Mouse (Mus musculus): ENCODE measurements around the gene Rufy1.
"Not testable (repeated sequence)": the region's sequence is repeated elsewhere in the genome, so short reads cannot be mapped to it uniquely, and the experiment has no call there.

Rufy1 gene

DNA sequence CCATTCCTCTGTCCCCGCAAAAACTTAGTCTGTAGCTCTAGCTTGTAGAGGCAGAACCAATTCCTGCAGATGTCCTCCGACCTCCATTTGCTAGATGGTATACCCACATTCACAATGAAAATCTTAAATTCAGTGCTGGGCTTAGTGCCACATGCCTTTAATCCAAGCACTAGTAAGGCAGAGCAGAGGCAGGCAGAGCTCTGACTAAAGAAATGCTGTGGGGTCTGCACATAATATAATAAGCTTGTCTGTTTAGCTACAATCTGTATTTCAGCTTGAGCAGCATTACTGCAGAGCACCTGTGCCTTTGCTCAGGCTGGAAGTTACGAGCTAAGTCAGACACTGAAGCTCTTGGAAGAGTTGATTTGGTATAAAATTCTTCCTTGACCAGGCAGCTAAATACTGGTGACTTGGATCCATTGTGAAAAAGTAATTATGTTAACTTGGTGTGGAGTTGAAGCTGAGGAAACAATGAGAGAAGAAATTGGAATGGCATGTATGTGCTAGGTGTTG lies 43.7 kb downstream of the Rufy1 start:
- in situ Hi-C loops (cut with MboI; ENCODE audit: low sequenced_read_pairs): no loop called here

DNA sequence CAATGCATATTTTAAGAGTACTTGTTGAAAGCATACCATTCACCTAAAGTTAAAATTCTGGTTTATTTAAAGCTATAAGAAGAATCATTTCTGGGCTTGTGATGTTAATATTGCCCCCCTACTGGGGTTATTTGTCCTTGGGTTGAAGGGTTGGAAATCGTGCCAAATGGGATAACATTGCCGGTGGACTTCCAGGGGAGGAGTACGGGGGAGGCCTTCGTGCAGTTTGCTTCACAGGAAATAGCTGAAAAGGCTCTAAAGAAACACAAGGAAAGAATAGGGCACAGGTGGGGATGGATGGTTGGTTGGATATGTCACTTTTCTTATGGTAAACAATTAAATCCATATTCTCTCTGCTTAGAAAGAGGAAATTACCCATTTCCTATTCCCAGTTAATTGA lies 49.6 kb downstream of the Rufy1 start:
- in situ Hi-C loops (cut with MboI; ENCODE audit: low sequenced_read_pairs): no loop called here

DNA sequence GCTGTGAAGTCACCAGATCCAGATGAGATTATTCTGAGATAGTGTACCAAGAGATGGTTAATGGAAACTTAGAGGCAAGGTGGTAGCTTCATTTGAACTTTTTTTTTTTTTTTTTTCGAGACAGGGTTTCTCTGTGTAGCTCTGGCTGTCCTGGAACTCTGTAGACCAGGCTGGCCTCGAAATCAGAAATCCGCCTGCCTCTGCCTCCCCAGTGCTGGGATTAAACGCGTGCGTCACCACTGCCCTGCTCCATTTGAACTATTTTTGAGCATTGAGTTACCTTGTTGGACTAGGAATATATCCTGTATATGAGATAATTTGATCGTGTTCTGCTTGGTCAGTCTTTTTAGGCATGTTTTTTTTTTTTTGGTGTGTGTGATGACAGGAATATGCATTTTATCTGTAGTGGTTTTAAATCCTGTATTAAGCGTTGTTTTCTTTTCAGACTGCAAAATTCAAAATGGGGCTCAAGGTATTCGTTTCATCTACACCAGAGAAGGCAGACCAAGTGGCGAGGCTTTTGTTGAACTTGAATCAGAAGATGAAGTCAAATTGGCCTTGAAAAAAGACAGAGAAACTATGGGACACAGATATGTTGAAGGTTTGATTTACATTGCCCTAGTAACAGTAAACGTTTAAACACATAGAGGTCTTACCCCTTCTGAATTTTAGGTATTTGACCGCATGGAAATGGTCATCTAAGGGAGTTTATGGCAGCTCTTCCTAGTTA lies 51.7 kb downstream of the Rufy1 start:
- in situ Hi-C loops (cut with MboI; ENCODE audit: low sequenced_read_pairs): no loop called here

DNA sequence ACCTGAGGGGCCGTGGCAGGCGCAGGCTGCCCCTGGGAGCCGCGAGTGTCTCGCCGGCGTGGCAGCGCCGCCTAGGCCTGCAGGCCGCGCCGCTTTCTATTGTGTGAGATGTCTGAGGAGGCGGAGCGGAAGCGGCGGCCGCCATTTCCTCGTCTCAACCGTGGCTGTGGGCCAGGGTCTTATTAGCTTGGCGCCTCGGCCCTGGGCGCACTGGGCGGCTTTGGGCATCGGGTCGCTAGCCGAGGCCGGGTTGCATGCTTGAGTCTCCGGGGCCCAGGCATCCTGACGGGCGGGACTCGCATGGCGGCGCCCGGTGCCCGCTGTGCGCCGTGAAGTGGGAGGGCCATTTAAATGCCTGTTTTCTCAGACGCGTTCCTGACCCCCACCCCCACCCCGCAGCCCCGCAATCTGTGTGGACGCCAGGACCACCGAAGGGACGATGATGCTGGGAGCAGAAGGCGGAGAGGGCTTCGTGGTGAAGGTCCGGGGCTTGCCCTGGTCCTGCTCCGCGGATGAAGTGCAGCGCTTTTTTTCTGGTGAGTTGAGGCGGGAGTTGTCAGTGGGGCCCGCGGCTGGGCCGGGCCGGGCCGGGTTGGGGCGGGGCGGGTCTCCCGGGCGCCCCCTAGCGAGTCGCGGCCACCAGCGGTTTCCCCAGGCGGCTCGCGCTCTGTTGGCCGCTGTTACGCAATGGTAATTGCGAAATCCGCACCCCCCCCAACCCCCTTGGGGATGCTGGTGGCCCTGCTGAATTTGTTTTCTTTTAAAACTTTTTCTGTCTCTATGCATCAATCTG lies 52.8 kb downstream of the Rufy1 start:
- in situ Hi-C loops (cut with MboI; ENCODE audit: low sequenced_read_pairs): no loop called here

- in situ Hi-C loops (cut with MboI; ENCODE audit: low sequenced_read_pairs): no loop called here
Observed at GRCm38 (mm10) chr11:50376911-50377891, 53.7 kb downstream of the Rufy1 start, which contains the start of gene Hnrnph1. Gene Hnrnph1, plus strand, starts transcription at chr11:50376990.

GRCm38 (mm10) chr11:50376156-50376790 lies 54.7 kb downstream of the Rufy1 start:
- in situ Hi-C loops (cut with MboI; ENCODE audit: low sequenced_read_pairs): no loop called here

- in situ Hi-C loops (cut with MboI; ENCODE audit: low sequenced_read_pairs): no loop called here
Observed at GRCm38 (mm10) chr11:50375421-50375820, 55.5 kb downstream of the Rufy1 start.

GRCm38 (mm10) chr11:50374286-50375015 lies 56.5 kb downstream of the Rufy1 start:
- in situ Hi-C loops (cut with MboI; ENCODE audit: low sequenced_read_pairs): no loop called here

DNA sequence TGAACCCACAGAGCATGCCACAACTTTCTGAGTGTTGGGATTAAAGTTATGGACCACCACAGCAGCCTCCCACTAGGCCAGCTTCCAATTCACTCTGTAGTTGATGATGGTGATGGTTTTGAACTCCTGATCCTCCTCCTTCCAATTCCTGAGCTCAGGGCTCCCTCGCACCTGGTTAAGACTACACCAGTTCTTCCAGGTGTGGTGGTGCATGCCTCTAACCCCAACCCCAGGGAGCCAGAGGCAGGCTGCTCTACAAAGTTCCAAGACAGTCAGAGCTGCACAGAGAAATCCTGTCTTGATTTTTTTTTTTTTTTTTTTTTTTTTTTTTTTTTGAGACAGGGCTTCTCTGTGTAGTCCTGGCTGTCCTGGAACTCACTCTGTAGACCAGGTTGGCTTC lies 57.3 kb downstream of the Rufy1 start:
- in situ Hi-C loops (cut with MboI; ENCODE audit: low sequenced_read_pairs): no loop called here

DNA sequence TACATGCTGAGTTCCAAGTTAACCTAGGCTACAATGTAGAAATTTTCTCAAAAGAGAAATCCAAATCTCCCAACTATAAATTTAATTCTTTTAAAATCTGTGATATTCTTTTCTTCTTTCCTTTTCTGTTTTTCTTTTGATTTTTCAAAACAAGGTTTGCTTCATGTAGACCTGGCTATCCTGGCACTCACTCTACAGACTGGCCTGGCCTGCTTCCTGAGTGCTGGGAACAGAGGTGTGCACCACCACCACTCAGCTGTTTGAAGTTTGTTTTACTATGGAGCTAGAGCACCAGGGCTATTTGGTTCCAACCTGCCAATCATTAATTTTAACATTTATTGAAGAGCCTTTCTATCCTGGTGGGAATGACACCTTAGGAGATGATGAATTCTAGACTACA lies 57.8 kb downstream of the Rufy1 start:
- in situ Hi-C loops (cut with MboI; ENCODE audit: low sequenced_read_pairs): no loop called here

- in situ Hi-C loops (cut with MboI; ENCODE audit: low sequenced_read_pairs): no loop called here
Observed at GRCm38 (mm10) chr11:50371911-50372310, 59.0 kb downstream of the Rufy1 start.

DNA sequence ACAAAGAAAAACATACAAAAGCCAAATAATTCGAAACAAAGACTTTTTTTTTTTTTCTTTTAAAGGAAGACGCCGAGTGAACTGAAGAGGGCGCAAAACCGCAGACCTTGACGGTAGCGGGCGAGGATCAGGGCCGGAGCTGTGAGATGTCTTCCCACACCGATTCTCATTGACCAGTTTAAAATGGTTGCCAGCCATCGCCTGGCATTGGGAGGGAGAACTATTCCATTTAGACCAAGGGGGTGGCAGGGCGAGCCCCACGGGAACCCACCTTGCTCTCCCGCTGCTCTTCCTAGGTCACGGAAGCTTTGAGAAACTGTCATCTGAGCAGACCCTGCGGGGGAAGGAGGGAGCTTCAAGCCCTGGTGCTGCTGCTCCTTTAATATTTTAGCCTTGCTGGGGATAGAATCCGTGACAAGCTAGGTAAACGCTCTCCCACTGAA lies 59.5 kb downstream of the Rufy1 start:
- in situ Hi-C loops (cut with MboI; ENCODE audit: low sequenced_read_pairs): no loop called here

- in situ Hi-C loops (cut with MboI; ENCODE audit: low sequenced_read_pairs): no loop called here
Observed at GRCm38 (mm10) chr11:50370969-50371368, 60.0 kb downstream of the Rufy1 start.

DNA sequence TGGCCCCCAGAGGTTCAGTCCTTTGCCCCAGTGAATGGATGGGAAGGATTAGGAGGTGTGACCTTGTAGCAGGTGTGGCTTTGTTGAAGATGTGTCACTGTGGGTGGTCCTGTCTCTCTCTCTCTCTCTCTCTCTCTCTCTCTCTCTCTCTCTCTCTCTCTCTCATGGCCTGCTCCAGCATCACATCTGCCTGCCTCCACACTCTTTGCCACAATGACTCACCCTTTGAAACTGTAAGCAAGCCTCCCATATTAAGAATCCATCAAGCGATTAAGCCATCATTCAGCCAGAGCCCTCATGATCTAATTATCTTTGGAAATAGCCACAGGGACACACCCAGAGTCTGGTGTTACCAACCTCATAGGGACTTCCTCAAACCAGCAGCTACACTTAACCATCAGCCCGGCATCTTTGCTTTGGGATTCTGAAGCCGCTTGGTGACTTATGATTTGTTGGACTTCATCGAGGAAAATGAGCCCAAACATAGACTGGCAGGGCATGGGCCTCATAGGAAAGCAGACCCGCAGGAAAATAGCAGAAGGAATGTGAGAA lies 61.5 kb downstream of the Rufy1 start:
- in situ Hi-C loops (cut with MboI; ENCODE audit: low sequenced_read_pairs): no loop called here

GRCm38 (mm10) chr11:50367531-50367930 lies 63.4 kb downstream of the Rufy1 start:
- in situ Hi-C loops (cut with MboI; ENCODE audit: low sequenced_read_pairs): no loop called here

DNA sequence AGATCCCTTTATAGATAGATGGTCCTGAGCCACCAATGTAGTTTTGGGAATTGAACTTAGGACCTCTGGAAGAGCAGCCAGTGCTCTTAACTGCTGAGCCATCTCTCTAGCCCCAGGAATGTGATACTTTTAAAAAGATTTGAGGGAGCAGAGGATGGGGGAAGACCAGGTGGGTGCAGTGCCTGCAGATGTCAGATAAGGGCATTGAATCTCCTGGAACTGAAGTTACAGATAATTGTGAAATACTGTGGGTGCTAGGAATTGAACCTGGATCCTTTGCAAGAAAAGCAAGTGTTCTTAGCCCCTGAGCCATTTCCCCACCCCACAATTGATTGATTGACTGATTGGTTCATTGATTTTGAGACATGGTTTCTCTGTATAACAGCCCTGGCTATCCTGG lies 65.6 kb downstream of the Rufy1 start:
- in situ Hi-C loops (cut with MboI; ENCODE audit: low sequenced_read_pairs): no loop called here

DNA sequence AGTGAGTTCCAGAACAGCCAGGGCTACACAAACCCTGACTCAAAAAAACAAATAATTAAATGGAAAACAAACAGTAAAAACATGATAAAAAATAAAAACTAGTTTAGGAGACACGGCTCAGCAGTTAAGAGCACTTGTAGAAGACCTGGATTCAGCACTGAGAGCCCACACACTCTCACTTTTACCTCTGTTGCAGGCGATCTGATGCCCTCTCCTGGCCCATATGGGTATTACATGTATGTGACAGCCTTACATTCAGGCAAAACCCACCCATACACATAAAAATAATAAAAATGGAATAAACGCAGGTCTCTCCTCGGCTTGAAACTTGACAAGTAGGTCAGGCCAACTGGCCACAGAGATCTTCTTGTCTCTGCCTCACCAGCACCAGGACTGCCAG lies 66.4 kb downstream of the Rufy1 start:
- in situ Hi-C loops (cut with MboI; ENCODE audit: low sequenced_read_pairs): no loop called here

- in situ Hi-C loops (cut with MboI; ENCODE audit: low sequenced_read_pairs): not testable (repeated sequence)
Observed at GRCm38 (mm10) chr11:50361282-50361681, 69.6 kb downstream of the Rufy1 start.
